Comparison of ENCODE assay signal across 8 mouse cellular contexts in the genomic region with DNA sequence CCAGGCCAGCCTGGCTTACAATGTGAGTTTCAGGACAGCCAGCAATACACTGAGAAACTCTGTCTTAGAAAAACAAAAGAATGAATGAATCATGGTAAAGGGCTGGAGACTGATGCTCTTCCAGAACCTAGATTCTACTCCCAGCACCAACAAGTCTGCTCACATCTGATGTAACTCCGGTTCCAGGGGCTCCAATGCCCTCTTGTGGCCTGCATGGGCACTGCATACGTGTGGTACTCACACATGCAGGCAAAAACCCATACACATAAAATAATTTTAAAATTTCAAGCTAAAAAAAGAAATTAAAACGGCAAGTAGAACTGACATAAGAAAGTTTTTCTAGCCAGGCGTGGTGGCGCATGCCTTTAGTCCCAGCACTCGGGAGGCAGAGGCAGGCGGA. TPM values are rescaled to one million over a fixed set of nuclear protein-coding genes. Genes with fewer than 3 reads are reported as not detected.
DNase-seq lines count a peak whose midpoint lies in the region; ATAC-seq and TF ChIP-seq lines count a peak whose summit lies in the region.

No protein-coding gene starts in this region.

- H3K4me1 ChIP-seq in midbrain, postnatal 0 days (ENCODE audit: insufficient read depth, low read length), result no peaks in the 10 kb centered on the region
- no peaks in the 10 kb centered on the region for H3K4me1 ChIP-seq in midbrain, embryonic 15.5 days
- H3K4me1 ChIP-seq in small intestine, adult 2 months (ENCODE audit: control insufficient read depth, insufficient read depth, insufficient read length, low read length), result no peaks in the 10 kb centered on the region
- H3K4me1 ChIP-seq in forebrain, embryonic 12.5 days, result no peaks in the 10 kb centered on the region
- H3K4me1 ChIP-seq in forebrain, embryonic 10.5 days, result no peaks in the 10 kb centered on the region

- H3K36me3 ChIP-seq in midbrain, postnatal 0 days (ENCODE audit: insufficient read depth, low read length), result peaks cover 43% of the 10 kb centered on the region
- peaks cover 45% of the 10 kb centered on the region for H3K36me3 ChIP-seq in midbrain, embryonic 15.5 days (replicated peaks)
- peaks cover 67% of the 10 kb centered on the region for H3K36me3 ChIP-seq in small intestine, adult 2 months (ENCODE audit: control insufficient read depth, insufficient read depth, low read length)
- H3K36me3 ChIP-seq in forebrain, embryonic 12.5 days (replicated peaks), result peaks cover 69% of the 10 kb centered on the region
- peaks cover 98% of the 10 kb centered on the region for H3K36me3 ChIP-seq in forebrain, embryonic 10.5 days (replicated peaks)

- no peak for TF ChIP-seq POLR2A in small intestine, adult 2 months (IDR thresholded peaks at IDR 0.05; ENCODE audit: low read depth, low read length)

- no peak overlapping the region for H3K4me3 ChIP-seq in midbrain, postnatal 0 days (ENCODE audit: low read depth, low read length)
- H3K4me3 ChIP-seq in midbrain, embryonic 15.5 days, result no peak overlapping the region
- H3K4me3 ChIP-seq in small intestine, adult 2 months (ENCODE audit: low read depth, low read length), result no peak overlapping the region
- no peak overlapping the region for H3K4me3 ChIP-seq in forebrain, embryonic 12.5 days (replicated peaks)
- H3K4me3 ChIP-seq in forebrain, embryonic 10.5 days, result no peak overlapping the region

- DNase-seq in adrenal gland, postnatal 10 days, result peak; percentile 18
- no peak for DNase-seq in adrenal gland, adult 8-10 months
- DNase-seq in midbrain, postnatal 0 days (ENCODE audit: low spot score), result no peak
- DNase-seq in fibroblast of lung, adult 2 months (ENCODE audit: low read depth), result peak; percentile 5
- no peak for DNase-seq in forebrain, embryonic 10.5 days (ENCODE audit: extremely low spot score, low spot score)

- H3K27me3 ChIP-seq in midbrain, postnatal 0 days (ENCODE audit: insufficient read depth, low read length), result no peaks in the 10 kb centered on the region
- H3K27me3 ChIP-seq in midbrain, embryonic 15.5 days (replicated peaks), result no peaks in the 10 kb centered on the region
- H3K27me3 ChIP-seq in small intestine, adult 2 months (ENCODE audit: control insufficient read depth, insufficient read depth, low read length), result no peaks in the 10 kb centered on the region
- no peaks in the 10 kb centered on the region for H3K27me3 ChIP-seq in forebrain, embryonic 12.5 days
- H3K27me3 ChIP-seq in forebrain, embryonic 10.5 days (ENCODE audit: poor library complexity, severe bottlenecking), result no peaks in the 10 kb centered on the region

- no peak overlapping the region for H3K27ac ChIP-seq in midbrain, postnatal 0 days (ENCODE audit: low read depth, low read length)
- no peak overlapping the region for H3K27ac ChIP-seq in midbrain, embryonic 15.5 days
- H3K27ac ChIP-seq in small intestine, adult 2 months (ENCODE audit: insufficient read depth, low read depth, low read length), result no peak overlapping the region
- no peak overlapping the region for H3K27ac ChIP-seq in forebrain, embryonic 12.5 days
- no peak overlapping the region for H3K27ac ChIP-seq in forebrain, embryonic 10.5 days

- ATAC-seq in midbrain, postnatal 0 days (ENCODE audit: low FRiP score), result no peak
- no peak for ATAC-seq in midbrain, embryonic 15.5 days (replicated peaks)
- ATAC-seq in forebrain, embryonic 12.5 days (ENCODE audit: low FRiP score), result no peak

- no peak overlapping the region for H3K9ac ChIP-seq in midbrain, postnatal 0 days (replicated peaks; ENCODE audit: low read length, poor library complexity, severe bottlenecking)
- no peak overlapping the region for H3K9ac ChIP-seq in midbrain, embryonic 15.5 days
- no peak overlapping the region for H3K9ac ChIP-seq in forebrain, embryonic 12.5 days

- H3K4me2 ChIP-seq in midbrain, postnatal 0 days (ENCODE audit: low read depth, low read length, poor library complexity, severe bottlenecking), result no peak overlapping the region
- H3K4me2 ChIP-seq in midbrain, embryonic 15.5 days, result no peak overlapping the region
- H3K4me2 ChIP-seq in forebrain, embryonic 12.5 days, result no peak overlapping the region

- 93% methylated on average over 7 of the region's 7 CpGs for WGBS in midbrain, postnatal 0 days
- WGBS in midbrain, embryonic 15.5 days, result 91% methylated on average over 7 of the region's 7 CpGs
- 95% methylated on average over 7 of the region's 7 CpGs for WGBS in small intestine, adult 2 months
- WGBS in forebrain, embryonic 12.5 days, result 91% methylated on average over 7 of the region's 7 CpGs
- 90% methylated on average over 7 of the region's 7 CpGs for WGBS in forebrain, embryonic 10.5 days

- peak; percentile 66 for TF ChIP-seq CTCF in midbrain, postnatal 0 days (IDR thresholded peaks at IDR 0.05)
- TF ChIP-seq CTCF in small intestine, adult 2 months (IDR thresholded peaks at IDR 0.05; ENCODE audit: extremely low read depth, insufficient read length, insufficient replicate concordance, low read depth, low read length), result peak; percentile 65; the same call in 1 of the 2 replicates

- no peaks in the 10 kb centered on the region for H3K9me3 ChIP-seq in midbrain, postnatal 0 days (ENCODE audit: low read length)
- H3K9me3 ChIP-seq in midbrain, embryonic 15.5 days, result no peaks in the 10 kb centered on the region
- H3K9me3 ChIP-seq in forebrain, embryonic 12.5 days, result no peaks in the 10 kb centered on the region
- no peaks in the 10 kb centered on the region for H3K9me3 ChIP-seq in forebrain, embryonic 10.5 days

RNA-seq across cellular contexts. Expression of a gene that starts 44.5 kb away (rescaled TPM):
- total RNA-seq in adrenal gland, postnatal 10 days (2021), result 10 to 100 TPM; 80.1 to 89.3 TPM
- 100 to 1,000 TPM in 1 of 4 experiments, 10 to 100 TPM in 3; 89.8 to 101 (median 93.6) TPM for total RNA-seq in adrenal gland, adult 8-10 months (2022)
- total RNA-seq in midbrain, postnatal 0 days (2014; rRNA removed), result 75.7 and 91.7 TPM in 2 replicates
- polyA plus RNA-seq in midbrain, postnatal 0 days (2015; fragmentation: Nextera tagmentation; extraction: Ambion mirVana), result 24.9 and 29.5 TPM in 2 replicates
- polyA plus RNA-seq in midbrain, embryonic 15.5 days (2015; fragmentation: Nextera tagmentation; extraction: Ambion mirVana), result 39.3 and 40.8 TPM in 2 replicates
- 3.5 and 6.7 TPM in 2 replicates for polyA plus RNA-seq in small intestine, adult 2 months (2012; rRNA removed)
- polyA plus RNA-seq in forebrain, embryonic 12.5 days (2016; fragmentation: Nextera tagmentation; extraction: Ambion mirVana), result 41.5 and 44.9 TPM in 2 replicates
- 30.9 and 32.3 TPM in 2 replicates for polyA plus RNA-seq in forebrain, embryonic 10.5 days (2016; fragmentation: Nextera tagmentation; extraction: Ambion mirVana)

Comparison
In these comparisons a context has a peak if more than half of its experiments do, and no peak if none do; other contexts are left out.
1. DNase-seq: peak in adrenal gland, postnatal 10 days (single experiment) and fibroblast of lung, adult 2 months (single experiment); none in adrenal gland, adult 8-10 months (single experiment), midbrain, postnatal 0 days (single experiment) and forebrain, embryonic 10.5 days (single experiment).